Mouse (Mus musculus): ENCODE measurements around the gene Aff3. TPM values are rescaled to one million over a fixed set of nuclear protein-coding genes. Genes with fewer than 3 reads are reported as not detected.

The Aff3 gene
- total and polyA plus RNA-seq, 2 experiments from 2014 or later, result 1.1 to 1.9 TPM

- Histone ChIP-seq H3K27me3 (ENCODE audit: control insufficient read depth, insufficient read depth, low read length) (no peaks in the 10 kb centered on the region), H3K4me1 (ENCODE audit: control insufficient read depth, insufficient read depth) (peaks cover 4% of the 10 kb centered on the region; the same call in 1 of the 2 replicates), H3K9me3 (replicated peaks; ENCODE audit: control insufficient read depth, low read length) (no peaks in the 10 kb centered on the region), H3K9ac (replicated peaks; ENCODE audit: low read depth, low read length) (no peak overlapping the region), H3K4me2 (ENCODE audit: low read depth, low read length) (no peak overlapping the region), H3K36me3 (replicated peaks; ENCODE audit: control insufficient read depth, insufficient read depth, low read length) (no peaks in the 10 kb centered on the region), H3K27ac (ENCODE audit: low read depth) (no peak overlapping the region), H3K4me3 (ENCODE audit: low read depth, low read length) (no peak overlapping the region)
- no peak for TF ChIP-seq EP300 (IDR thresholded peaks at IDR 0.05; ENCODE audit: low read depth)
- no peak for TF ChIP-seq CTCF (IDR thresholded peaks at IDR 0.05; ENCODE audit: low read depth)
- 92% methylated on average over 8 of the region's 8 CpGs for WGBS
- ATAC-seq (ENCODE audit: insufficient read depth, low read depth), result no peak
- no peak for DNase-seq (ENCODE audit: low spot score)
Observed at GRCm38 (mm10) chr1:38197145-38197682, 467.5 kb downstream of the Aff3 start.

GRCm38 (mm10) chr1:38195721-38196120, 469.0 kb downstream of the Aff3 start:
- no peaks in the 10 kb centered on the region for H3K36me3 ChIP-seq (replicated peaks; ENCODE audit: control insufficient read depth, insufficient read depth, low read length)
- no peak overlapping the region for H3K27ac ChIP-seq (ENCODE audit: low read depth)
- no peaks in the 10 kb centered on the region for H3K9me3 ChIP-seq (replicated peaks; ENCODE audit: control insufficient read depth, low read length)
- H3K4me1 ChIP-seq (ENCODE audit: control insufficient read depth, insufficient read depth), result no peaks in the 10 kb centered on the region
- no peak for DNase-seq (ENCODE audit: low spot score)
- H3K27me3 ChIP-seq (ENCODE audit: control insufficient read depth, insufficient read depth, low read length), result no peaks in the 10 kb centered on the region
- TF ChIP-seq CTCF (IDR thresholded peaks at IDR 0.05; ENCODE audit: low read depth), result no peak
- no peak for TF ChIP-seq EP300 (IDR thresholded peaks at IDR 0.05; ENCODE audit: low read depth)
- no peak for ATAC-seq (ENCODE audit: insufficient read depth, low read depth)
- H3K4me2 ChIP-seq (ENCODE audit: low read depth, low read length), result no peak overlapping the region
- no peak overlapping the region for H3K9ac ChIP-seq (replicated peaks; ENCODE audit: low read depth, low read length)
- WGBS, result 77% methylated on average over 3 of the region's 3 CpGs
- H3K4me3 ChIP-seq (ENCODE audit: low read depth, low read length), result no peak overlapping the region

- Histone ChIP-seq H3K36me3 (replicated peaks; ENCODE audit: control insufficient read depth, insufficient read depth, low read length) (no peaks in the 10 kb centered on the region), H3K27me3 (ENCODE audit: control insufficient read depth, insufficient read depth, low read length) (no peaks in the 10 kb centered on the region), H3K4me2 (ENCODE audit: low read depth, low read length) (no peak overlapping the region), H3K9me3 (replicated peaks; ENCODE audit: control insufficient read depth, low read length) (no peaks in the 10 kb centered on the region), H3K4me1 (ENCODE audit: control insufficient read depth, insufficient read depth) (no peaks in the 10 kb centered on the region), H3K9ac (replicated peaks; ENCODE audit: low read depth, low read length) (no peak overlapping the region), H3K27ac (ENCODE audit: low read depth) (no peak overlapping the region), H3K4me3 (ENCODE audit: low read depth, low read length) (no peak overlapping the region)
- TF ChIP-seq EP300 (IDR thresholded peaks at IDR 0.05; ENCODE audit: low read depth) (no peak), CTCF (IDR thresholded peaks at IDR 0.05; ENCODE audit: low read depth) (no peak)
- 86% methylated on average over 5 of the region's 5 CpGs for WGBS
- ATAC-seq (ENCODE audit: insufficient read depth, low read depth), result no peak
- DNase-seq (ENCODE audit: low spot score), result no peak
Observed at GRCm38 (mm10) chr1:38186227-38186545, 478.6 kb downstream of the Aff3 start.

- TF ChIP-seq EP300 (IDR thresholded peaks at IDR 0.05; ENCODE audit: low read depth), result no peak
- peak; percentile 99 for TF ChIP-seq CTCF (IDR thresholded peaks at IDR 0.05; ENCODE audit: low read depth)
- H3K4me1 ChIP-seq (ENCODE audit: control insufficient read depth, insufficient read depth), result no peaks in the 10 kb centered on the region
- H3K9ac ChIP-seq (replicated peaks; ENCODE audit: low read depth, low read length), result no peak overlapping the region
- H3K36me3 ChIP-seq (replicated peaks; ENCODE audit: control insufficient read depth, insufficient read depth, low read length), result no peaks in the 10 kb centered on the region
- DNase-seq (ENCODE audit: low spot score) (peak; percentile 76), ATAC-seq (ENCODE audit: insufficient read depth, low read depth) (no peak)
- no peaks in the 10 kb centered on the region for H3K27me3 ChIP-seq (ENCODE audit: control insufficient read depth, insufficient read depth, low read length)
- no peak overlapping the region for H3K4me2 ChIP-seq (ENCODE audit: low read depth, low read length)
- no peak overlapping the region for H3K27ac ChIP-seq (ENCODE audit: low read depth)
- H3K9me3 ChIP-seq (replicated peaks; ENCODE audit: control insufficient read depth, low read length), result no peaks in the 10 kb centered on the region
- WGBS, result 44% methylated on average over 17 of the region's 17 CpGs
- no peak overlapping the region for H3K4me3 ChIP-seq (ENCODE audit: low read depth, low read length)
Observed at GRCm38 (mm10) chr1:38185517-38186226, 479.1 kb downstream of the Aff3 start.

- Histone ChIP-seq H3K9me3 (replicated peaks; ENCODE audit: control insufficient read depth, low read length) (no peaks in the 10 kb centered on the region), H3K4me2 (ENCODE audit: low read depth, low read length) (no peak overlapping the region), H3K27me3 (ENCODE audit: control insufficient read depth, insufficient read depth, low read length) (no peaks in the 10 kb centered on the region), H3K9ac (replicated peaks; ENCODE audit: low read depth, low read length) (no peak overlapping the region), H3K36me3 (replicated peaks; ENCODE audit: control insufficient read depth, insufficient read depth, low read length) (no peaks in the 10 kb centered on the region), H3K4me3 (ENCODE audit: low read depth, low read length) (no peak overlapping the region), H3K27ac (ENCODE audit: low read depth) (no peak overlapping the region), H3K4me1 (ENCODE audit: control insufficient read depth, insufficient read depth) (no peaks in the 10 kb centered on the region)
- TF ChIP-seq CTCF (IDR thresholded peaks at IDR 0.05; ENCODE audit: low read depth), result no peak
- TF ChIP-seq EP300 (IDR thresholded peaks at IDR 0.05; ENCODE audit: low read depth), result no peak
- 84% methylated on average over 15 of the region's 15 CpGs for WGBS
- DNase-seq (ENCODE audit: low spot score) (no peak), ATAC-seq (ENCODE audit: insufficient read depth, low read depth) (no peak)
Observed at GRCm38 (mm10) chr1:38181020-38181550, 483.7 kb downstream of the Aff3 start.

Data from heart, postnatal 0 days (tissue).